Mouse (Mus musculus): Measurements from ENCODE around the gene Bysl.

GRCm38 (mm10) chr17:47571621-47572020 is 39.7 kb downstream of the Bysl start:
- TF ChIP-seq GATA1 (IDR thresholded peaks at IDR 0.05; ENCODE audit: low read length) (no peak), TAL1 (IDR thresholded peaks at IDR 0.05; ENCODE audit: low read length) (no peak)
